Mouse (Mus musculus) liver, embryonic 15.5 days (tissue): ENCODE data around the gene Gm21915. TPM values are rescaled to one million over a fixed set of nuclear protein-coding genes. Genes with fewer than 3 reads are reported as not detected.

Source experiments
- ATAC-seq: fragments of 200-750 bp; cut with Nextera tagmentation; 2 replicates; pipeline ENCODE4 v1.8.0; 2017; ENCODE audit warnings: moderate number of reproducible peaks, mild to moderate bottlenecking, moderate library complexity; ENCODE audit not compliant: insufficient read depth
- H3K27ac ChIP-seq: fragments of 300-500 bp; sonication (generic); replicated peaks from 2 replicates; pipeline ENCODE4 v1.5.1; 2015; ENCODE audit warnings: mild to moderate bottlenecking, inconsistent platforms
- H3K27me3 ChIP-seq: fragments of 300-500 bp; sonication (generic); 2 replicates; pipeline ENCODE4 v1.6.1; 2015; ENCODE audit warnings: mild to moderate bottlenecking, inconsistent platforms
- H3K36me3 ChIP-seq: fragments of 300-500 bp; sonication (generic); replicated peaks from 2 replicates; pipeline ENCODE4 v1.6.1; 2015; ENCODE audit warnings: moderate library complexity, mild to moderate bottlenecking, inconsistent platforms
- H3K4me1 ChIP-seq: fragments of 300-500 bp; sonication (generic); replicated peaks from 2 replicates; pipeline ENCODE4 v1.6.1; 2015; ENCODE audit warnings: inconsistent platforms
- H3K4me2 ChIP-seq: fragments of 300-500 bp; sonication (generic); 2 replicates; pipeline ENCODE4 v1.6.1; 2015; ENCODE audit warnings: moderate library complexity, mild to moderate bottlenecking, inconsistent platforms
- H3K4me3 ChIP-seq: fragments of 300-500 bp; sonication (generic); replicated peaks from 2 replicates; pipeline ENCODE4 v1.5.1; 2015; ENCODE audit warnings: mild to moderate bottlenecking, inconsistent platforms
- H3K9ac ChIP-seq: fragments of 300-500 bp; sonication (generic); 2 replicates; pipeline ENCODE4 v1.6.1; 2015; ENCODE audit warnings: moderate library complexity, mild to moderate bottlenecking, inconsistent platforms
- H3K9me3 ChIP-seq: fragments of 300-500 bp; sonication (generic); replicated peaks from 2 replicates; pipeline ENCODE4 v1.6.1; 2016; ENCODE audit warnings: inconsistent platforms
- WGBS: fragments of 180-500 bp; shearing (Covaris S2); methylation state at CpG from one replicate; pipeline ENCODE4 v1.1.7; 2015; ENCODE audit warnings: mixed read lengths; ENCODE audit not compliant: insufficient replicate concordance; 5-methylcytosine and 5-hydroxymethylcytosine counted together
- polyA plus RNA-seq: library from polyadenylated mRNA; unstranded; fragments of >200 nt; fragmentation: Nextera tagmentation; extraction: Ambion mirVana; gene quantifications from 2 replicates; pipeline ENCODE4 v1.2.1, GENCODE M21; 2015

Gene Gm21915
- polyA plus RNA-seq, 1 experiment from 2014 or later = not detected

DNA sequence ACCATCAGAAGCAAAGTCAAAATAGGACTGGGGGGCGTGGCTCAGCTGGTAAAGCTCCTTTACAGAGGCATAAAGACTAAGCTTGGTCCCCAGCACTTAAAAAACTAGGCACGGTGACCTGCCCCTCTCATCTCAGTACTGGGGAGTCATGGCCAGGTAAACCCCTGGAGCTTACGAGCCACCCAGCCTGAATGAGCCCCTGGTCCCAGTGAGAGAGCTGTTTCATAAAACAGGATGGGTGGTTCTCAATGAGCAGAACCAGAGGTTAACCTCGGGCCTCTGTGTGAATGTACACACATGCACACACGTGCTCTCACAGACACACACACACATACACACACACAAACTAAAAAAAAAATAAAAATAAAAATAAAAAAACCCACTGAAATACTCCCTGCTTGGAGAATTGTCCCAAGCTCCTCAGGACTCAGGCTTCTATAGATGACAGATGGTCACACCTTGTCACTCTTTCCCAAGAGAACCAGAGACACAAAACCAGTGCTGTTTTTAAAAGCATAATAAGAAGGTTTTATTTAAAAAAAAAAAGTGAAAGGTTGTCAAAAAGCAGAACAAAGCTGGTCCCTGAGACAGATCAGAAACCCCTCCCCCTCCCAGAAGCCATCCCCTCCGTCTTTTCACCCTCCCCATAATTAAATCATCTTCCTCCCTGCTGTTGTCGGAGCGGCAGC is 32.6 kb upstream of the Gm21915 start:
- Histone ChIP-seq H3K27me3 (no peaks in the 10 kb centered on the region), H3K4me1 (peaks cover 8% of the 10 kb centered on the region), H3K36me3 (no peaks in the 10 kb centered on the region), H3K9me3 (no peaks in the 10 kb centered on the region), H3K4me3 (peak overlapping the region; percentile 54), H3K9ac (no peak overlapping the region), H3K4me2 (peak overlapping the region; percentile 64), H3K27ac (no peak overlapping the region)
- ATAC-seq = no peak
- 28% methylated on average over 8 of the region's 8 CpGs for WGBS

DNA sequence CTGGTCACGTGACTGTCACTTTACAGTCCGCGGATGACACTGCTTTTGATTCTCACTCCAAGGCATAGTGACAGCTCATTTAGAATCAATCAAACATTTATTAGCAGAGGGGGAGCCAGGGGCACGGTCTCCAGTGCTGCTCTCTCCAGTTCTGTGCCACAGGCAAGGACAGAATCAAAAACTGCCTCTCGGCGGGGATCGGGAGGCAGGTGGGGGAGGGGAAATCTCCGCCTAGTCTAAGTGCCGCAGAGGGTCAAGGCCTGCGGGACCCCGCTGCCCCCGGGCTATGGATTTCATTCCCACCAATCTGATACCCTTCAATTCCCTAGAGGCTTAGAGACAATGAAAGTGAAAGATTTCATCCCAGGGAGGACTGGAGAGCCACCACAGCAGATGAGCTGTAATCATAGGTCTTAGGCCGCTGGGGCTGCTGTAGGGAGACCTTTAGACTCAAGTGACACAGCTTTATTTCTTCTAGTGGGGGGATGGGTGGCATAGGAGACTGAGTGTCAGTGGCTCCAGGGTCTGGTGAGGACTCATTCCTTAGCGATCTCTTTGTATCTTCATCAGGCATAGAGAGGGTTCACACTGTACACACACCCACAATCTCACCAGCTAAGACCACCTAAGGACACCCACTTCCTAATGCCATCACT is 31.9 kb upstream of the Gm21915 start:
- peak; percentile 28; the same call in 1 of the 2 replicates for ATAC-seq
- Histone ChIP-seq H3K9me3 (no peaks in the 10 kb centered on the region), H3K36me3 (no peaks in the 10 kb centered on the region), H3K4me1 (peaks cover 10% of the 10 kb centered on the region), H3K4me2 (peak overlapping the region; percentile 64), H3K4me3 (peak overlapping the region; percentile 54), H3K27ac (no peak overlapping the region), H3K27me3 (no peaks in the 10 kb centered on the region), H3K9ac (no peak overlapping the region)
- WGBS = 6% methylated on average over 14 of the region's 14 CpGs

DNA sequence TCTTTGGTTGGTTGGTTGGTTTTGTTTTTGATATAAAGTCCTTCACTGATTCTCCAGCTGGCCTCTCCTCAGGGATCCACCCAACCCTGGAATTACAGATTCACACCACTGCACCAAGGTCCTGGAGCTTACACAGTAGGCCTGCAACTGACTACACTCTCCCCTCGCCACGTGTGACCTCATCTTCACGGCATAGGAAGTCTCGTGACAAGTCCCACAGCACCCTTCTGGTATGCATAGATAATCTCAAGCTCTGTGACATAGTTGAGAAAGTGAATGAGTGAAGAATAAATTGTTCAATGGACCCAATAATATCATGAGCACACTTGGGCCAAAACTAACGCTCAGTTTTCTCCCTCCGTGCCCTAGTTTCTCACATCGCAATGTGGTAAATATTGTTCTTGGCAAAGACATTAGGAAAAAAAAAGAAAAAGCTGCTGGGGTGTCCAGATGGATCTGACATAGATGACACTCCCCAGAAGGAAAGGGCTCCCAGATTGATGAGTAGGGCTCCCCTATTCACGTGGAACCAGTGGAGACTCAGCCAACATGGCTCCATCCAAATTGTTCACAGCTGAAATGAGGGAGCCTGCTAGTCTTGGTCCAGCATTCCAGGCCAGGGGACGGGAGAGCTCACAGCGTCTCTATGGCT is 30.8 kb upstream of the Gm21915 start:
- Histone ChIP-seq H3K27ac (no peak overlapping the region), H3K27me3 (no peaks in the 10 kb centered on the region), H3K36me3 (no peaks in the 10 kb centered on the region), H3K9ac (no peak overlapping the region), H3K9me3 (no peaks in the 10 kb centered on the region), H3K4me2 (no peak overlapping the region), H3K4me1 (peaks cover 10% of the 10 kb centered on the region), H3K4me3 (no peak overlapping the region)
- 48% methylated on average over 10 of the region's 10 CpGs for WGBS
- no peak for ATAC-seq

DNA sequence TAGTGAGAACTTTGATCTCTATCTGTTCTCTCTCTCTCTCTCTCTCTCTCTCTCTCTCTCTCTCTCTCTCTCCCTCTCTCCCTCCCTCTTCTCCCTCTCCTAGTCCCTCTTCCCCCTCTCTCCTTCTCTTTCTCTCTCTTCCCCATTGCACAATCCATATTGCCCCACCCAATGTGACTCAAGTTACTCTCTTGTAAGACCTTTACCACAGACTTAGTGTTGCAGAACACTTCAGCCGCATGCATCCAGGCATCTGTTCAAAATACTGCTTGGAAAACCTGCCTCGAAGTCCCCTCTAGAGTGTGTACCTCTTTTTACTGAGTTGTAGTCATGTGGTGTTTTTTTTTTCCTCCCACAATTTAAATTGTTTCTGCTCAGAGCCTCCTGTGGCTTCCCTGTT is 29.1 kb upstream of the Gm21915 start:
- Histone ChIP-seq H3K9me3 (no peaks in the 10 kb centered on the region), H3K27ac (no peak overlapping the region), H3K9ac (no peak overlapping the region), H3K4me3 (no peak overlapping the region), H3K36me3 (no peaks in the 10 kb centered on the region), H3K4me1 (peaks cover 10% of the 10 kb centered on the region), H3K27me3 (no peaks in the 10 kb centered on the region), H3K4me2 (no peak overlapping the region)
- ATAC-seq = no peak
- 44% methylated on average over 2 of the region's 2 CpGs for WGBS

DNA sequence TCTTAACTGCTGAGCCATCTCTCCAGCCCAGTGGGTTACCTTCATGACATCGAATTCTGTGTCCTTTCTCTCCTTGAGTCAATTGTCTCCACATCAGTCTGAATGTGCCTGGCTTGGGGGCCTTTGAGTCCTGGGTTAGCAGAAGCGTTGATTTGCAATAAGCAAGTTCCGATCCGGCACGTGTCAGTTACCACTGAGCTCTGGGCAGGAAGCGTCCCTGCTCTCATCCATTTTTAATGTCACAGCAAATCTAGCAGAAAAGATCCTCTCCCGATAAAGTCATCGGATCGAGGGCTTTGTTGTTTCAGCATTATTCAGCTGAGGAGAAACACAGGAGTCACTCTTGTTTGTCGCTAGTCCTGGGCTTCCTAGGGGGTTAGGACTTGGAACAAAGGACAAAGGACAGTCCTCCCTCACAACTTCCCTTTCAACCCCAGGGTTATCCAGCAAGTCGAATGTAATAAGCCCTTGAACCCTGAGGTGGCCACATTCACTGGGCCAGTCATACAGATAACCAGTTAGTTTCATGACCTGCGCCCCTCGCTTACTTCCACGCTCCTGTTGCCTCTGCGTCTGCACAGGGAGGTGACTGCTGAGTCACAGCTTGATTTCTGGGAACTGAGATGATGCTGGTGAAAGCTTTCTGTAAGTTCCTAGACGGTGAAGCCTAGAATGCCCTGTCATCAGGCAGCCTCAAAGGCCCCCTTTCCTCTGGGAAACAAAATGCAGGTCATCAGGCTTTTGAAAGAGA is 27.8 kb upstream of the Gm21915 start:
- ATAC-seq = no peak
- Histone ChIP-seq H3K4me3 (no peak overlapping the region), H3K36me3 (no peaks in the 10 kb centered on the region), H3K27ac (no peak overlapping the region), H3K4me2 (no peak overlapping the region; the same call in 1 of the 2 replicates), H3K9me3 (no peaks in the 10 kb centered on the region), H3K9ac (no peak overlapping the region), H3K4me1 (peaks cover 10% of the 10 kb centered on the region), H3K27me3 (no peaks in the 10 kb centered on the region)
- WGBS = 16% methylated on average over 16 of the region's 16 CpGs

DNA sequence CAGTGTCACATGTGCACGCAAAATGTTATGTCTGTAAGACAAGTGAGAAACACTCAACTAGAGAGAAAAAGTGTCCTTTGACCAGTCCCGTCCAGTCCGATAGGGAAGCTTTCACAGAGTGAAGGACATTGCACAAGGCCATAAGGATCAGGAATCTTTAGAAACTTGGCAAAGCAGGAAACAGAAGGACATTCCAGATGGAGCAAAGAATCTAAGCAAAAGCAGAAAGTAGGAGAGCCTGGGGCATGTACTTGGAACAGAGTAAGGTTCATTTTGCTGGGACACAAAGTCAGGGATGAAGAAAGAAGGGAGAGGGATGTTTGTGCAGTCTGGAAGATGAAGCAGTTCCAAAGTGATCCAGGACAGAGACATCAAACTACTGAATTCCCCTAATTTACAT is 21.0 kb upstream of the Gm21915 start:
- Histone ChIP-seq H3K9ac (no peak overlapping the region), H3K4me1 (no peaks in the 10 kb centered on the region), H3K36me3 (no peaks in the 10 kb centered on the region), H3K4me3 (no peak overlapping the region), H3K27me3 (no peaks in the 10 kb centered on the region), H3K9me3 (no peaks in the 10 kb centered on the region), H3K27ac (no peak overlapping the region), H3K4me2 (no peak overlapping the region)
- WGBS = 69% methylated on average over 3 of the region's 3 CpGs
- no peak for ATAC-seq

DNA sequence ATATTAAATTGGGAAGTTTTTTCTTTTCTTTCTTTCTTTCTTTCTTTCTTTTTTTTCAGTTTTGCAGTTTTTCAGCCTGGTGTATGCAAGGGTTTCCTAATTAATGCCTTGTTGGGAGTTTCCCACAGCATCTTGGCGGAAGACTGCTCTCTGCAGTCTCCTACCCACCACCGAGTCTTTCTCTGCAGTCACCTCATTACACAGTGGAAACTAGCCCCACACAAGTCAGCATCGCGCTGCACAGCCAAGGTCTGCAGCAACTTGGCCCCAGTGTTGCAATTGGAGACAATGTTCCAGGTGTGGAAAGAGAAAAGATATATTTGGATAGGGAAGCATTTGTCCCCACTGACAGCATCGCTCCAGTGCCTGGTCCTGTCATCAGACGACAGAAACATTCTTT is 20.4 kb upstream of the Gm21915 start:
- H3K9ac ChIP-seq = no peak overlapping the region
- no peak for ATAC-seq
- H3K27ac ChIP-seq = no peak overlapping the region
- WGBS = 58% methylated on average over 6 of the region's 6 CpGs
- no peak overlapping the region for H3K4me3 ChIP-seq
- H3K9me3 ChIP-seq = no peaks in the 10 kb centered on the region
- no peak overlapping the region for H3K4me2 ChIP-seq
- H3K27me3 ChIP-seq = no peaks in the 10 kb centered on the region
- H3K36me3 ChIP-seq = no peaks in the 10 kb centered on the region
- H3K4me1 ChIP-seq = no peaks in the 10 kb centered on the region

DNA sequence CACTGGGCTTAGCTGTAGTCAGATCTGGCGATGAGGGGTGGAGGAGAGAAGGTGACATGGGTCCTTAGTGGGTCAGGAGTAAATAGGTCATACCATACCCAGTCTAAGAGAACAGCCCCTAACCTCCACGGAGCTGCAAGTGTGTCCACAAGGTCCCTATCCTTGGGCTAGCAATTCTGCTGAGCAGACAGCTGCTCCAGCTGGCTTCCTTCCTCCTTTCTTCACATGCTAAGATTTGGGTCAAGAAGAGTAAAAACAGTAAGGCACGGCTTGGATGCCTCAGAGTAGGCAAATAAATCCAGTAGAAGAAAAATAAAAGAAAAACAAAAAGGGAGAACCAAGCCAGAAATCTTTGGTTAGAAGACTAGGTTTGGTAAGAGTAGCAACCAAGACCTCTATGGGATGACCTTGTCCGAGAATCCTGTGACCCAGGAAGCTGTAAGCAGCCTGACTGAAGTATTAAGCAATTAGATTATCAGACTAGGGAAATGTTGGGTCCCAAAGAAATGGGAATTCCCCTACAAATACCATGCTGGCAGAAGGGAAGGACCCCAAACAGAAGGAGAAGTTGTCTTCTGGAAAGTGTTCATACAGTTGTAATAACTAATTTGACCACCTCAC is 19.1 kb upstream of the Gm21915 start:
- H3K36me3 ChIP-seq = no peaks in the 10 kb centered on the region
- H3K27me3 ChIP-seq = no peaks in the 10 kb centered on the region
- 29% methylated on average over 4 of the region's 4 CpGs for WGBS
- ATAC-seq = no peak
- H3K4me1 ChIP-seq = no peaks in the 10 kb centered on the region
- H3K9me3 ChIP-seq = no peaks in the 10 kb centered on the region
- H3K27ac ChIP-seq = no peak overlapping the region
- H3K4me3 ChIP-seq = no peak overlapping the region
- no peak overlapping the region for H3K9ac ChIP-seq
- H3K4me2 ChIP-seq = no peak overlapping the region

DNA sequence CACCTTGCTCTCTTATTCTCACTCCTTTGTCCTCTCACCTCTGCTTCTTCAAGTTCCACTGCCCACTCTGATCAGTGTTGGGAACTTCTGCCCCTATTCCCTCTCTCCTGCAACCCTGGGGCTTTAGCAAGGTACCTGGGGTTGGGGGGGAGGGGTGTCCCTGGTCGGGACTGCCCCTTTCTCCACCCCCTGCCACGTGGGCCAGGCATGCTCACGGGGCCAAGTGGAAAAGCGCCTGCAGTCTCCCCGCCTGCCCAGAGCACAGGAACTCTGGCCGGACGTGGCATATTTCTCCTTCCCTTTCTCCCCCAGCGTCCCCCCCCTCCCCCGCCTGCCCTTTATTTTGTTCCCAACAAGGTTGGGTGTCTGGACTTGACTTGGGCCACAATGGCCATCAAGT is 17.7 kb upstream of the Gm21915 start:
- Histone ChIP-seq H3K36me3 (no peaks in the 10 kb centered on the region), H3K9ac (no peak overlapping the region), H3K9me3 (no peaks in the 10 kb centered on the region), H3K4me2 (no peak overlapping the region), H3K4me1 (no peaks in the 10 kb centered on the region), H3K27me3 (no peaks in the 10 kb centered on the region), H3K27ac (no peak overlapping the region), H3K4me3 (no peak overlapping the region)
- 13% methylated on average over 9 of the region's 9 CpGs for WGBS
- no peak for ATAC-seq

DNA sequence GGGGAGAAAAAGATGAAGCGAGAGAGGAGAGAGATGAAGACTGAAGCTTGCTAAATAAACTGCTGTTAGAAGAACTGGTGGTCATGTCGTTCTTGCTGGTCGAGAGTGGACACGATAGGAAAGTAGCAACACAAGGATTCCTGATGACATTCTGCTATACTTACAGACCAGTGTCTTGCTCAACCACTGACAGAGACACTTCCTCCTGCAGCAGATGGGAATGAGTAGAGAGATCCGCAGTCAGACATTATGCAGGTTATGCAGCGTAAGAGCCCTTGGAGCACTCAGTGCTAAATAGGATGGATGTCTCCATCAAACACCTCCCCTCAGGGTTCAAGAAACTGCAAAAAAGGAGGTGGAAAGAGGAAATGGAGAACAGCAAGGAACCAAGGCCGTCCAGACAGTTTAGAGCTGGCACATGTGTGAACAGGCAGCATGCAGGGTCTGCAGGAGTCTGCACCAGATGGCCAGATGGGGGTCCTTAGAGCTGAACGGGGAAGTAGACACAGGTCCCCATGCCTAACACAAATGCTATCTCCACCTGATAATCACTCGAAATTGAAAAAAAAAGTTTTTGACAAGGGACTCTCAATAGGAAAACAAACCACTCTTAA is 4.1 kb upstream of the Gm21915 start:
- H3K9ac ChIP-seq = no peak overlapping the region
- no peak overlapping the region for H3K4me2 ChIP-seq
- no peaks in the 10 kb centered on the region for H3K4me1 ChIP-seq
- H3K27ac ChIP-seq = no peak overlapping the region
- H3K4me3 ChIP-seq = no peak overlapping the region
- WGBS = 50% methylated on average over 9 of the region's 9 CpGs
- no peak for ATAC-seq
- no peaks in the 10 kb centered on the region for H3K27me3 ChIP-seq
- H3K9me3 ChIP-seq = no peaks in the 10 kb centered on the region
- H3K36me3 ChIP-seq = no peaks in the 10 kb centered on the region
